Mouse (Mus musculus) heart, postnatal 0 days (tissue): Measurements from ENCODE around the gene Trmo. TPM values are rescaled to one million over a fixed set of nuclear protein-coding genes. Genes with fewer than 3 reads are reported as not detected.

ENCODE experiments used
- ATAC-seq: fragments of 200-750 bp; cut with Nextera tagmentation; 2 replicates; pipeline ENCODE4 v1.8.0; 2017; ENCODE audit warnings: low read depth, moderate number of reproducible peaks, moderate library complexity; ENCODE audit not compliant: insufficient read depth
- DNase-seq: peaks from one replicate; pipeline ENCODE4 v3.0.0-alpha.2; 2016; ENCODE audit warnings: low spot score
- H3K27ac ChIP-seq: fragments of 300-500 bp; sonication (generic); 2 replicates; pipeline ENCODE4 v1.5.1; 2014; ENCODE audit warnings: low read depth, mild to moderate bottlenecking
- H3K27me3 ChIP-seq: fragments of 300-500 bp; sonication (generic); 2 replicates; pipeline ENCODE4 v1.6.1; 2014; ENCODE audit warnings: low read length, mixed read lengths; ENCODE audit not compliant: control insufficient read depth, insufficient read depth
- H3K36me3 ChIP-seq: fragments of 300-500 bp; sonication (generic); replicated peaks from 2 replicates; pipeline ENCODE4 v1.6.1; 2014; ENCODE audit warnings: low read length, mixed read lengths; ENCODE audit not compliant: control insufficient read depth, insufficient read depth
- H3K4me1 ChIP-seq: fragments of 300-500 bp; sonication (generic); 2 replicates; pipeline ENCODE4 v1.6.1; 2014; ENCODE audit warnings: antibody characterized with exemption; ENCODE audit not compliant: control insufficient read depth, insufficient read depth
- H3K4me2 ChIP-seq: fragments of 300-500 bp; sonication (generic); 2 replicates; pipeline ENCODE4 v1.6.1; 2014; ENCODE audit warnings: low read depth, mild to moderate bottlenecking, low read length, moderate library complexity
- H3K4me3 ChIP-seq: fragments of 300-500 bp; sonication (generic); 2 replicates; pipeline ENCODE4 v1.5.1; 2014; ENCODE audit warnings: low read depth, low read length
- H3K9ac ChIP-seq: fragments of 300-500 bp; sonication (generic); replicated peaks from 2 replicates; pipeline ENCODE4 v1.6.1; 2014; ENCODE audit warnings: low read depth, low read length, mixed read lengths
- H3K9me3 ChIP-seq: fragments of 300-500 bp; sonication (generic); replicated peaks from 2 replicates; pipeline ENCODE4 v1.6.1; 2016; ENCODE audit warnings: low read length; ENCODE audit not compliant: control insufficient read depth
- CTCF ChIP-seq: IDR thresholded peaks from 2 replicates; pipeline ENCODE4 v1.5.1; 2016; ENCODE audit warnings: antibody characterized with exemption, control low read depth, low read depth
- EP300 ChIP-seq: IDR thresholded peaks from 2 replicates; pipeline ENCODE4 v1.6.1; 2016; ENCODE audit warnings: antibody characterized with exemption, low read depth
- WGBS: fragments of 180-500 bp; shearing (Covaris S2); extraction: QIAGEN DNeasy Blood & Tissue Kit; methylation state at CpG from one replicate; pipeline ENCODE4 v1.1.7; 2014; 5-methylcytosine and 5-hydroxymethylcytosine counted together
- polyA plus RNA-seq: library from polyadenylated mRNA; unstranded; fragments of >200 nt; fragmentation: Nextera tagmentation; extraction: Ambion mirVana; gene quantifications from 2 replicates; pipeline ENCODE4 v1.2.1, GENCODE M21; 2015
- total RNA-seq: library from RNA; depleted of rRNA; stranded (reverse); fragments of >200 nt; gene quantifications from 2 replicates; pipeline ENCODE4 v1.2.3, GENCODE M21; 2014; ENCODE audit warnings: low replicate concordance

The Trmo gene
- total and polyA plus RNA-seq, 2 experiments from 2014 or later, result 6.5 to 12.1 TPM

DNA sequence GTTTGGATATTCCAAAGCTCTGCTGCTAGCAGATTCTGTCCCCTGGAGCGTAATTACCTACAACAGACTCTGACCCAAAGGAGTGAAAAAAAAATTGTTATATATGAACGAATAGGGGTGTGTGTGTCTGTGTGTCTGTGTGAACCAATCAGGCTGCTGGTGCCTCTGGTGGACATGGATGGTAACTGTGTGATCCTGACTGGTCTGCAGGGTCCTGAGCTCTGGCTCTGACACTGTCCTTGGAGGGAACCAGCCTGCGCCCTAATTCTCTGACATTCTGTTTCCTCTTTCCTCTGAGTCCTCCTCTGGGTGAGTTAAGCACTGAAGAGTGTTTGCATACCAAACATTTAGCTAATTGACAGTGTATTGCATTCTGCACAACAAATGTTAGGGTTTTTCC, 28.3 kb upstream of the Trmo start:
- no peaks in the 10 kb centered on the region for H3K27me3 ChIP-seq
- H3K36me3 ChIP-seq, result no peaks in the 10 kb centered on the region
- TF ChIP-seq CTCF (no peak), EP300 (no peak)
- H3K27ac ChIP-seq, result no peak overlapping the region
- H3K4me1 ChIP-seq, result no peaks in the 10 kb centered on the region
- H3K4me2 ChIP-seq, result no peak overlapping the region
- no peak overlapping the region for H3K4me3 ChIP-seq
- H3K9ac ChIP-seq, result no peak overlapping the region
- 64% methylated on average over 3 of the region's 3 CpGs for WGBS
- DNase-seq, result no peak
- no peaks in the 10 kb centered on the region for H3K9me3 ChIP-seq
- no peak for ATAC-seq

DNA sequence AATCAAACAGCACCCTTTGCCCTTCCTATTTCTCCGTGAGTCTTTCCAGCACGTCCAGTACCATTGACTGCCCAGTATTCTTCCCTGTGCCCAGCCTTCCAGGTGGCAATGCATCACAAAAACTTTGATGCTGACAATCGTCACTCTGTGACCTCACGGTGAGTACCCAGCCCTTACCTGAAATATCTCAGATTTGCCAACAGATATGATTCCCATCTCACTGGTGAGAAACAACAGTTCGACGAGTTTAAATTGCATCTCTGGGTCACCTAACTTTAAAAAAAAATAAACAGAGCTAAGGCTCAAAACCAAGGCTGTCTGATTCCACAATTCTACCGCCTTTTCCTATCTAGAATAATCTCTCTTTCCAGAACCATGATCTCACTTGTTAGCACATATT, 24.2 kb upstream of the Trmo start, which contains the start of gene Hemgn:
Gene Hemgn, minus strand, starts transcription at position 101 of the 400 bp plus-strand sequence.
- TF ChIP-seq CTCF, result no peak
- no peak for TF ChIP-seq EP300
- 72% methylated on average over 7 of the region's 7 CpGs for WGBS
- no peaks in the 10 kb centered on the region for H3K9me3 ChIP-seq

GRCm38 (mm10) chr4:46412113-46412512, 22.9 kb upstream of the Trmo start:
- H3K4me1 ChIP-seq, result no peaks in the 10 kb centered on the region
- H3K36me3 ChIP-seq, result no peaks in the 10 kb centered on the region
- no peak for DNase-seq
- H3K4me2 ChIP-seq, result no peak overlapping the region
- H3K4me3 ChIP-seq, result no peak overlapping the region
- 24% methylated on average over 1 of the region's 1 CpGs for WGBS
- no peak overlapping the region for H3K27ac ChIP-seq
- H3K27me3 ChIP-seq, result no peaks in the 10 kb centered on the region
- H3K9me3 ChIP-seq, result no peaks in the 10 kb centered on the region
- ATAC-seq, result no peak
- TF ChIP-seq CTCF, result no peak
- H3K9ac ChIP-seq, result no peak overlapping the region

More for the DNA sequence above, 24.2 kb upstream of the Trmo start, which contains the start of gene Hemgn:
- ATAC-seq (no peak), DNase-seq (no peak)
- no peaks in the 10 kb centered on the region for H3K36me3 ChIP-seq
- H3K27me3 ChIP-seq, result no peaks in the 10 kb centered on the region
- H3K4me2 ChIP-seq, result no peak within 1 kb of the TSS
- H3K9ac ChIP-seq, result no peak within 1 kb of the TSS
- H3K4me3 ChIP-seq, result no peak within 1 kb of the TSS
- no peak within 1 kb of the TSS for H3K27ac ChIP-seq
- no peaks in the 10 kb centered on the region for H3K4me1 ChIP-seq

DNA sequence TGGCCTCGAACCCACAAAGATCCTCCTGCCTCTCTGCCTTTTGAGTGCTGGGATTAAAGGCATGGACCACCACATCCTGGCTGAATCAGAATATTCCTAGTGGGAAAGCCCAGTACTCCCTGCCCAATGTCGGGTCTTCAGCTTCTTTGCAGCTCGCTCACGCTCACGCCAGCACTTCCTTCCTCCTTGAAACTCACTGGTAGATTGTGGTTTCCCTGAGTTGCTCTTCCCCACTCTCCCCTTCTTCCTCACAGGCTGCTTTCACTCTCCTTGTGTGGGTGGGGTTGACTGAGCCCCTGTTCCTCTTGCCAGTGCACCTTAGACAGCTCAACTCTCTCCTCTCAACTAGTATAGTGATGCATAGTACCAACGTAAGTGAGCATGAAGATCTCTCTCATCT, 22.3 kb upstream of the Trmo start:
- Histone ChIP-seq H3K27ac (no peak overlapping the region), H3K36me3 (no peaks in the 10 kb centered on the region), H3K27me3 (no peaks in the 10 kb centered on the region), H3K4me3 (no peak overlapping the region), H3K4me1 (no peaks in the 10 kb centered on the region), H3K9ac (no peak overlapping the region), H3K9me3 (no peaks in the 10 kb centered on the region), H3K4me2 (no peak overlapping the region)
- TF ChIP-seq EP300 (no peak), CTCF (no peak)
- no peak for DNase-seq
- no peak for ATAC-seq
- WGBS, result 60% methylated on average over 6 of the region's 6 CpGs

- DNase-seq, result no peak
- 78% methylated on average over 5 of the region's 5 CpGs for WGBS
- H3K27ac ChIP-seq, result no peak overlapping the region
Measured at GRCm38 (mm10) chr4:46410677-46411076, 21.4 kb upstream of the Trmo start.

DNA sequence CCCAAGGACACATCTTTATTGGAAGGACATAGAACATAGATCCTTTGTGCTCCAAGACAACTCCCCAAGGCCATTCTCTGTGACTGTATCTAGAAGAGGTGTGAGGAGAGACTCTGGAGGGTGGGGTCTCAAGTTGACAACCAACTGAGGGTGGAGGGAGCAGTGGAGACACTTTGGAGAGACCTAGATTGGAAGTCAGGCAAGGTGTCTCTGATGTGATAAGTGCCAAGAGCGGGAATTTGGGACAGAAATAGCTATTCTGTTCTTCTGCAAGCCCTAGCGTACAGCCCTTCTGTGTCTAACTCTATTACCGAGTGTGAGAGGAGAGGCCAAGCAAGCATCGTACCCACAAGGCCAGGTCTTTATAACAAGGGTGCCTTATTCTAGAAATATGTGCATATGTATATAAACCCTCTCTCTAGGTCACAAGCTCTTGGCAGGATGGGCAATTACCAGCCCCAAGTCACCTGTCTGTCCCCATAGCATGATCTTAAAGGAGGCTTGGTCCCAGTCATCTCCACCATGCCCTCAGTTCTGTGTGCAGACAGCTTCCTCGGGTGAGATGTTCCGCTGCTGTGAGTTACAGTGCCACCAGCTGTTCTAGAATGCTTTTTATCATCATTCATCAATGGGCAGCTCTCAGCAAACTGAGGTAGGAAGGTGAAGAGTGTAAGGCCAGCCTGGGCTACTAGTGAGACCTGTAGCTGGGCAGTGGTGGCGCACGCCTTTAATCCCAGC, 17.9 kb upstream of the Trmo start:
- ATAC-seq (no peak), DNase-seq (no peak)
- TF ChIP-seq CTCF (no peak), EP300 (no peak)
- Histone ChIP-seq H3K4me3 (no peak overlapping the region), H3K9ac (no peak overlapping the region), H3K4me2 (no peak overlapping the region), H3K4me1 (no peaks in the 10 kb centered on the region), H3K27ac (no peak overlapping the region), H3K36me3 (no peaks in the 10 kb centered on the region), H3K9me3 (no peaks in the 10 kb centered on the region), H3K27me3 (no peaks in the 10 kb centered on the region)
- 76% methylated on average over 8 of the region's 8 CpGs for WGBS

More at GRCm38 (mm10) chr4:46410677-46411076, 21.4 kb upstream of the Trmo start:
- no peak for ATAC-seq
- Histone ChIP-seq H3K4me1 (no peaks in the 10 kb centered on the region), H3K9ac (no peak overlapping the region), H3K36me3 (no peaks in the 10 kb centered on the region), H3K9me3 (no peaks in the 10 kb centered on the region), H3K4me2 (no peak overlapping the region), H3K27me3 (no peaks in the 10 kb centered on the region), H3K4me3 (no peak overlapping the region)
- TF ChIP-seq EP300 (no peak), CTCF (no peak)
